Mouse (Mus musculus) olfactory bulb, adult 2 months (tissue): ENCODE results near the gene Neurod4. TPM values are rescaled to one million over a fixed set of nuclear protein-coding genes. Genes with fewer than 3 reads are reported as not detected.
"Not testable (repeated sequence)": the region's sequence is repeated elsewhere in the genome, so short reads cannot be mapped to it uniquely, and the experiment has no call there.

ENCODE experiments used
- H3K27ac ChIP-seq: fragments of 200-500 bp; 2 replicates; pipeline ENCODE4 v1.5.1; 2012; ENCODE audit warnings: low read depth, low read length; ENCODE audit not compliant: insufficient read depth
- H3K4me1 ChIP-seq: fragments of 200-500 bp; 2 replicates; pipeline ENCODE4 v1.6.1; 2012; ENCODE audit warnings: low read length; ENCODE audit not compliant: control insufficient read depth, insufficient read depth
- H3K4me3 ChIP-seq: fragments of 200-500 bp; 2 replicates; pipeline ENCODE4 v1.5.1; 2012; ENCODE audit warnings: mild to moderate bottlenecking, low read depth, low read length, moderate library complexity; ENCODE audit not compliant: insufficient read depth
- CTCF ChIP-seq: fragments of 200-500 bp; IDR thresholded peaks from 2 replicates; pipeline ENCODE4 v1.5.1; 2012; ENCODE audit warnings: low read depth, mild to moderate bottlenecking, low read length, moderate library complexity; ENCODE audit not compliant: insufficient read depth
- POLR2A ChIP-seq: fragments of 200-500 bp; IDR thresholded peaks from 2 replicates; pipeline ENCODE4 v1.6.1; 2012; ENCODE audit warnings: mild to moderate bottlenecking, low read depth, low read length, moderate library complexity; ENCODE audit not compliant: insufficient read depth
- WGBS: fragments of 180-500 bp; shearing (Covaris S2); methylation state at CpG from one replicate; pipeline ENCODE4 v1.1.7; 2018; 5-methylcytosine and 5-hydroxymethylcytosine counted together
- polyA plus RNA-seq: library from polyadenylated mRNA; stranded (reverse); fragments of >200 nt; gene quantifications from 2 replicates; pipeline ENCODE4 v1.2.4, GENCODE M21; 2012; ENCODE audit warnings: low replicate concordance; ENCODE audit not compliant: missing spikeins, insufficient read depth, insufficient read length

Gene Neurod4
- polyA plus RNA-seq, 1 experiment: not detected

DNA sequence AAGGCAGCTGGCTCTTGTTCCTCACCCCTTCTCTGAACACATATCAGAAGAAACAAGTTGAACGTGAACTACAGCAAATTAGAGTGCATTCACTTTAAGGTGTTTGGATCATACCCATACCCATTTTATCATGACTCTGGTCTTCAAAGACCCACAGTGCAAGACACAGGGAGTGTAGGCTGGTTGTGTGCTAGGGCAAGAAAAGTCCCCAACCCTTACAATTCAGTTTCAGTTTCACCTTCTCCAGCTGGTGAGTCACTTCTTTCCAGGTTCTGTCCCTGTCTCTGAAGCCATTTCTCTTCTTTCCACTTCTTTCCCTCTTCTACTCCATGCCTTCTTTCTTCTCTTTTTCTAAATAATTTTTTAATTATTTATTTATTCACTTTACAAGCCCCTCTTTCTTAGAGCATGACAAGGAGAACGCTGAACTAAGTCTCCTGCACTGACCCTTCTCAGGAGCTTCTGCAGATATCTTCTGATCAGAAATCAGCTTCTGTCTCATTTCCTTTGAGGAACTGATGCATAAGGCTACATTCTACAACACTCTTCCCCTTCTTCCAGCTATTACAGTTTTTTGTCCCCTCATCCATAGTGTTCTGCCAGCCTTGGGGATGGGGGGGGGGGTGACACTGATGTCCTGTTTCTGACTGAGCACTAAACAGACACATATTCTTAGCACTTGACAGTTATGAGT, 31.6 kb upstream of the Neurod4 start:
- Histone ChIP-seq H3K4me1 (no peaks in the 10 kb centered on the region), H3K27ac (no peak overlapping the region), H3K4me3 (no peak overlapping the region)
- no peak for TF ChIP-seq POLR2A
- TF ChIP-seq CTCF: no peak
- WGBS: 91% methylated on average over 2 of the region's 2 CpGs

DNA sequence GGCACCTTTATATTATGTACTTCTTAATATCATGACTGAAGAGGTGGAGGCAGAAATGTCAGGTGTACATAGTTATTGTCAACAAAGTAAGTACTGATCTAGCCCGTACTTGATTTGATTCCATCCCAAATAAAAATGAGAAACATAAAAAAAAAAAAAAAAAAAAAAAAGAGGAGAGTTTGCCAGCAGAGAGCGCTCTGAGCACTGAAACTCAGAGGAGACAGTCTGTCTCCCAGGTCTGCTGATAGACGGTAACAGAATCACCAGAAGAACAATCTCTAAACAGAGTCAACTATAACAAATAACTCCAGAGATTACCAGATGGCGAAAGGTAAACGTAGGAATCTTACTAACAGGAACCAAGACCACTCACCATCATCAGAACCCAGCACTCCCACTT, 24.1 kb upstream of the Neurod4 start:
- H3K4me1 ChIP-seq, H3K27ac ChIP-seq, H3K4me3 ChIP-seq: not testable (repeated sequence)
- WGBS: 93% methylated on average over 4 of the region's 5 CpGs

DNA sequence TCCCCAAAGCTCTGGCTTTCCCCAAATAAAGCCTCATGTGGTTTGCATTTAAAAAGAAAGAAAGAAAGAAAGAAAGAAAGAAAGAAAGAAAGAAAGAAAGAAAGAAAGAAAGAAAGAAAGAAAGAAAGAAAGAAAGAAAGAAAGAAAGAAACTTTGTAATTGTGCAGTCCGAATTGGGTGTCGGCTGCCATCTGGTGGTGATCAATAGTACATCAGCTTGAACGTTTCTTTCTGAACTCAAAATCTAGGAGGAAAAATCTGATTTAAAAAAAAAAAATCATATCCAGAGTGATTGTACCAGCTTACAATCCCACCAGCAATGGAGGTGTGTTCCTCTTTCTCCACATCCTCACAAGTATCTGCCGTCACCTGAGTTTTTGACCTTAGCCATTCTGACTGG, 18.7 kb upstream of the Neurod4 start:
- not testable (repeated sequence) for H3K4me3 ChIP-seq, H3K4me1 ChIP-seq, H3K27ac ChIP-seq
- 17% methylated on average over 4 of the region's 4 CpGs for WGBS

DNA sequence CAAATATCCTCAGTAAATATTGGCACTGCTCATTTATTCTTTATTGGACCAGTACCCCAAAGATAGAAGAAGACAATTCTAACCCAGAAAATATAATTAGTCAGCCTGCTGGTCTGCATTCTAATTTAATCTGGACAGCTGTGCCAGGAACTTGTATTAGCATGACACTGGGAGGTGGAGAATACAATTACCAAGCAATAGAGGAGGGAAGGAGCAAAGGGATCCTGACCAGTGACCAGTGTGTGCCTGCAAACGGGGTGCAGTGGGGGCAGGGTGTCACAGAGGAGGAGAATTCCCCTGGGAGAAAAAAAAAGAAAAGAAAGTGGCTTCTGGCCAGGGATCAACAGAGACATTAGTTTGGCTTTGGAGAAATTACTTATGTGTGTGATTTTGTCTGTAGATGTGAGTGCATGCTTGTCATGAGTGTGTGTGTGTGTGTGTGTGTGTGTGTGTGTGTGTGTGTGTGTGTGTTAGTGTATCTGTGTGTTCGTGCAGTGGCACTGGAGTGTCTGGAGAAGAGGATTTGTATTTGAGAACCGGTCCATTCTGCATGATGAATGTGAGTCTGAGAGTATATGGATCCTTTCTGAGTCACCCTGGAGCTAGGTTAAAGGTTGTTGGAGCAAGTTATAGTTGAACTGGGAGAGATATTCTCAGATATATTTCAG, 13.8 kb upstream of the Neurod4 start:
- TF ChIP-seq POLR2A: no peak
- no peaks in the 10 kb centered on the region; the same call in 1 of the 2 replicates for H3K4me1 ChIP-seq
- H3K4me3 ChIP-seq: no peak overlapping the region
- 27% methylated on average over 3 of the region's 3 CpGs for WGBS
- H3K27ac ChIP-seq: no peak overlapping the region

DNA sequence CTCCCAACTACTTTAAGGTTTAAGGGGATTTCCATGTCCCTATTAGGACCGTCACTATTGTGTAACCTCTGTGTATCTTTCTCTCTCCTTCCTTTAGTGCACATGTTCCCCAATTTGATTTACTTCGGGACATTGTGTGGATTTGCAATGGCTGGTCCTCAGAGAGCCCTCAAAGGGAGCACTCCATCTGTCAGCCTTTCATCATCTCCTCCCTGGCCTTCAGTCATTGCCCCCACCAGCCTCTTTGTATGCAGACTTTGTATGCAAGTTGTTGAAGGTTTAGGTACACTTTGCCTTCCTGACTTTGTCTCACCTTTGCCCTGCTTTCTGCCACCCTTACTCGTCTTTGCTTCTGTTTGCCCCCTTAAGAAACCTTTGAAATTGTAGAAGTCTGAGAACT, 8.0 kb upstream of the Neurod4 start:
- TF ChIP-seq CTCF: no peak
- no peak for TF ChIP-seq POLR2A
- Histone ChIP-seq H3K4me3 (no peak overlapping the region), H3K27ac (no peak overlapping the region), H3K4me1 (no peaks in the 10 kb centered on the region)
- WGBS: 61% methylated on average over 3 of the region's 3 CpGs

DNA sequence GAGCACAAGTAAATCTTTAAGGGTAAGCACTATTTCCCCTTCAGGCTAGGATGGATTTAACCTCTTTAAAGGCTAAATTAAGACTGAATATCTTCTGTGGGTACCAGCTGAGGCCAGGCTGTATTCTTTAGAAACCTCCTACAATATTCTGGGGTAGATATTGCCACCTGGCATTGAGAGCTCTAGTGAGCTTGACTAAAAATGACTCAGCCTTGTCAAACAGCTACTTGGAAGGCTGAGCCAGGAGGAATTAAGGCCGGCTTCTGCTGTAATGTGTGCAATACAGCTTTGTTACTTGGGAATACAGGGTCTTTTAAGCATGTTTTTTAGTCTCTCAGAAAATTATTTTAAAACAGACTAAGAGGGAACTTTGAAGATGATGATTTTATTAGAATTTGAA, 7.2 kb upstream of the Neurod4 start:
- Histone ChIP-seq H3K4me1 (no peaks in the 10 kb centered on the region), H3K4me3 (no peak overlapping the region), H3K27ac (no peak overlapping the region)
- WGBS: 33% methylated on average over 1 of the region's 1 CpGs
- TF ChIP-seq CTCF (no peak), POLR2A (no peak)

DNA sequence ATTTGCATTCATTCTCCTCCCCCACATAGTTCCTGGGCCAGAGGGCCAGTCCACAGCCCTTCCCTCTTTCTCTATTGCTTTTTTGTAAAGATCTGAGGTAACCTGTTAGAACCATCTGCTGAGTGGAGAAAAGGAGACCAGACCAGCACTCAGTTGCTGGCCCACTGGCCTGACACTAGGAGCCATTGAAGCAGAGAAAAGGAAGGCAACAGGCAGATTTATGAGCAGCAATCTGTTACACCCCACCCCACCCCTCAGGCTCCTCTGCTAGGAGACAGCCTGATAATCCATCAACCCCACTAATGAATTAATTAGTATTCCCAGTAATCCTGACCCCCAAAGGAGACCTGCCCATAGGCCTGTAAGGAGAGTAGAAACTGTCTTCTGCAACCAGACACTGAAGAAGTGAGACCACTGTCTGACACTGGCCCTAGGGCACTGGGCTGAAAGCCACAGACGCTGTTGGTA, 2.0 kb upstream of the Neurod4 start:
- Histone ChIP-seq H3K4me3 (no peak overlapping the region), H3K27ac (no peak overlapping the region), H3K4me1 (peaks cover 2% of the 10 kb centered on the region; the same call in 1 of the 2 replicates)
- no peak for TF ChIP-seq POLR2A
- no peak for TF ChIP-seq CTCF
- WGBS: 61% methylated on average over 1 of the region's 1 CpGs

DNA sequence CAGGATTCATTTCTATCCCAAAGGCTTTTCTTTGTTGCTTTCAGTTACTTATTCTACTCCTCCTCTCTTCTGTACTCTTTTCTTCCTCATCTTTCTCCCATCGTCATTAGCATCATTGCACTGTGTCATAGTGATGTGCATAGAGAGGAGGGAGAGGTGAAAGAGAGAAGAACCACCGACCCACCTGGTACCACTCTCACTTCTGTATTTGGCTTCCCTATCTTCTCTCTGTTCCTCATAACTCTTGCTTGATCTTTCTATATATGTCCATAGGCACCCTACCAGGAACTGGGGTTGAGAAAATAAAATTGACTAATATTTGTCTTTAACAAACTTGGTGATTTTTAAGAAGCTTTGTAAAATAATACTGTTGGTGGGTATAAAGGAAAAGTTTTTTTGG, 3.5 kb downstream of the Neurod4 start:
- WGBS: 73% methylated on average over 2 of the region's 2 CpGs
- Histone ChIP-seq H3K4me3 (no peak overlapping the region), H3K27ac (no peak overlapping the region), H3K4me1 (peaks cover 2% of the 10 kb centered on the region; the same call in 1 of the 2 replicates)
- TF ChIP-seq POLR2A (no peak), CTCF (no peak)

DNA sequence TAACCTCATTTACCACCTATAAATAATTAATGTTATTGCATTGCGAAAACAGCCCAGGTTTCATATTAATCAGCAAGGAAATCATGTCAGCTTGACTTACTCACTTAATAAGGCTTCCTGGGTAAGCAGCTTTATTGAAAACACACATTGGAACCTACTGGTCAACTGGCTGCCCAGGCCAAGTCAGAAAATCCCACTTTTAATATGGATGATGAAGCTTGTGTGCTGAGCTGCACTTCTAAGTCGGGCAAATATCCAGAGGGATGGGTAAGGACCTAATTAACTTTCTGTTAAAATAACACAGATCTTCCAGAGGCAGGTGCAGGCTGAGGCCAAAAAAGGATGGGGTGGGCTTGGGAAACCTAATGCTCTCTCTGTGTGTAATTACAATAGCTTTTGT, 4.3 kb downstream of the Neurod4 start:
- Histone ChIP-seq H3K27ac (no peak overlapping the region), H3K4me1 (peaks cover 2% of the 10 kb centered on the region; the same call in 1 of the 2 replicates), H3K4me3 (no peak overlapping the region)
- 53% methylated on average over 2 of the region's 2 CpGs for WGBS
- TF ChIP-seq CTCF: no peak
- no peak for TF ChIP-seq POLR2A
